Mouse (Mus musculus) gonadal fat pad, adult 2 months (tissue): ENCODE measurements around the gene Golga4. TPM values are rescaled to one million over a fixed set of nuclear protein-coding genes. Genes with fewer than 3 reads are reported as not detected.
"Not testable (repeated sequence)": the region's sequence is repeated elsewhere in the genome, so short reads cannot be mapped to it uniquely, and the experiment has no call there.

Source experiments
- DNase-seq: peaks from one replicate; pipeline ENCODE4 v3.0.0-alpha.2; 2012; ENCODE audit warnings: low read depth
- polyA plus RNA-seq: library from polyadenylated mRNA; depleted of rRNA; stranded (reverse); fragments of >200 nt; gene quantifications from 2 replicates; pipeline ENCODE4 v1.2.3, GENCODE M21; 2012

The Golga4 gene
- polyA plus RNA-seq, 1 experiment, result 18.4 TPM

DNA sequence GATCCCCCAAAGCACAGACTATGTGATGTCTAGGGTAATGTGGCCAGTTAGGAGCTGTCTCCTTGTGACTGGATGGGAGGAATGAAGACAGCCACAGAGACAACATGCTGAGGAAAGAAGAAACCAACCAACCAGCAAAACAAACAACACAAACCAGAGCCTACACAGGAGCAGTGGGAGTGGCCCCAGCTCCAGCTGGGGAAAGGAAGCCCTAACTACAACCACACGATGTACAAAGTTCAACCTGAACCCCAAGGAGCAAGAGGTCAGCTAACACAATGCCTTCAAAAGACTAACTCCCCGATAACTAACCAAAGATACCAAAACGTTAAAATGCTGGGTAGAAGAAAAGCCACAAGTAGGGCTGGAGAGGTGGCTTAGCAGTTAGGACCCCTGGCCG is 81.0 kb downstream of the Golga4 start:
- no peak for DNase-seq

GRCm38 (mm10) chr9:118589249-118589648 is 83.2 kb downstream of the Golga4 start:
- DNase-seq, result no peak

GRCm38 (mm10) chr9:118590230-118590629 is 84.2 kb downstream of the Golga4 start:
- no peak for DNase-seq

GRCm38 (mm10) chr9:118591633-118592032 is 85.6 kb downstream of the Golga4 start:
- no peak for DNase-seq

GRCm38 (mm10) chr9:118592585-118593249 is 86.7 kb downstream of the Golga4 start:
- DNase-seq, result no peak

GRCm38 (mm10) chr9:118593443-118593842 is 87.4 kb downstream of the Golga4 start:
- DNase-seq, result no peak

DNA sequence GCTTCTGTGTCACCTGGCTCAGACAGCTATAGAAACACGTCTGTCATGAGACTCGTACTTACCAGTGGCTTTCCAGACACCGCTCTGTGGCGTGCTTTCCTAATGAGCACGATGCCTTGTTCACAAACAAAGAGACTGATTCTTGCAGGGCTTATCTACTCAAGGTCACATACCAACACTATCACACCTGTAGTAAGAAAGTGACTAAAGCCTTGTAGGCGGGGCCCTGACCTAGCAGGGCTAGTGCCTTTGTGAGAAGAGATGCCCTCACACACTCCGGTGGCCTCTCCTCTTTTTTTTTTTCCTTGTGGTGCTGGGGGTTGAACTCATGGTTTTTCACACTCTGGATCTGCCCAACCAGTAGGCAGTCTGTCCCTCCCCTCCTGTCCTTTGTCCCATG is 90.7 kb downstream of the Golga4 start:
- no peak for DNase-seq

DNA sequence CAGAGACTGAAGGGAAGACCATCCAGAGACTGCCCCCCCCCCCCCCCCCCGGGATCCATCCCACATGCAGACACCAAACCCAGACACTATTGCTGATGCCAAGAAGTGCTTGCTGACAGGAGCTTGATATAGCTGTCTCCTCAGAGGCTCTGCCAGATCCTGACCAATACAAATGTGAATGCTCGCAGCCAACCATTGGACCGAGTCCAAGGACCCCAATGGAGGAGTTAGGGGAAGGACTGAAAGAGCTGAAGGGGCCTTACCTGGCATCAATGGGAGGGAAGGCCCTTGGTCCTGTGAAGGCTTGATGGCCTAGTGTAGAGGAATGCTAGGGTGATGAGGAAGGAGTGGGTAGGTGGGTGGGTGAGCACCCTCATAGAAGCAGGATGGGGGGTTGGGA is 94.3 kb downstream of the Golga4 start:
- not testable (repeated sequence) for DNase-seq

GRCm38 (mm10) chr9:118602576-118602975 is 96.5 kb downstream of the Golga4 start:
- DNase-seq, result no peak

DNA sequence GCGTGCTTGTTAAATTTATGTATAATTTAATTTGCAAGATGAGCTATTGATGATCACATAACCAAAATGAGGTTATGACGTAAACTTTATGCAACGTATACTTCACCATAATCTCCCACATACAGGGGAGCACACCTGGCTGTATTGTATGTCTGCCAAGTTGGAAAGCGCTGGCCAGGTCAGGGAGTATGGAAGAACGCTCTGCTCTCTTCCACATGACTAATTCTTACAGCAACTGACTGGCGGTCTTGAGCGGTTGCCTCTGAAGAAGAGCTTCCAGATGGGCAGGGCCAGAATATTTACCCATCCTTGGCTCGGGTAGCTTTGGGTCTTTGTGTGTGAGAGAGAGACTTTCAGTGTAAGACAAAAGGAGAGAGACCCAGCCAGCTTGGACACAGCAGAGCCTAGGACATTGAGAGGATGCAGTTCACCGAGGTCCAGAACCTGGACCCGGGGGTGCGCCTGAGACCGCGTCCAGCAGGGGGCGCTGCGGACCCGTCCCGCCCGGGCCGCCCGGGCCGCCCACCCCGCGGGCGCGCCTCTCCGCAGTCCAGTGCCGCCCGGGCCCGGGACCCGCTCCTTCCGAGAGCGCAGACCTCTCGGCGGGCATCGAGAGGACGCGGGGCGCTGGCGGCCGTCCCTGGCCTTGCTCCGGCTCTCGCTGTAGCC is 100.2 kb downstream of the Golga4 start, which contains the start of gene Itga9:
Gene Itga9, plus strand, starts transcription at position 543 of the 669 bp plus-strand sequence.
- no peak for DNase-seq

GRCm38 (mm10) chr9:118606817-118607371 is 100.8 kb downstream of the Golga4 start:
- DNase-seq, result no peak

GRCm38 (mm10) chr9:118607701-118608401 is 101.8 kb downstream of the Golga4 start:
- no peak for DNase-seq

- no peak for DNase-seq
Measured at GRCm38 (mm10) chr9:118608556-118608955, 102.5 kb downstream of the Golga4 start.

- no peak for DNase-seq
Measured at GRCm38 (mm10) chr9:118610060-118610459, 104.0 kb downstream of the Golga4 start.

DNA sequence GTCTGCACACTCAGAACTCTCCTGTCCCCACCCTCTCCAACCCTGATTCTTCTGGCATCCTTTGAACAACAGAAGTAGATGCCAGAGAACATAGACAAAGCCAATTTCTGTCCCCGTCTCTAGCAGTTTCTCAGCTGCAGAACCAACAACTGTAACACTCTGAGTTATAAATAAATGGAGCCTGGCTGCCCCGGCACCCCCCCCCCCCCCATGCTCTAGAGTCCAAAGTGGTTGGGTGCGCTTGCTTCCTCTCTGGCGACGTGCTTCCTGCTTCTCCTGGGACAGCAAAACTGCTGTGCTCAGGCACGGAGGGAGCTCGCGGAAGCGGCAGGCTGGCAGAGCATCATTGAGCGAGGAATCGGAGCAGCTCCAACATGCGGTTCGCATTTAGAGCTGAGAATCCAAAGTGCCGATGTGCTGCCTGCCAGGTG is 105.1 kb downstream of the Golga4 start:
- DNase-seq, result no peak

DNA sequence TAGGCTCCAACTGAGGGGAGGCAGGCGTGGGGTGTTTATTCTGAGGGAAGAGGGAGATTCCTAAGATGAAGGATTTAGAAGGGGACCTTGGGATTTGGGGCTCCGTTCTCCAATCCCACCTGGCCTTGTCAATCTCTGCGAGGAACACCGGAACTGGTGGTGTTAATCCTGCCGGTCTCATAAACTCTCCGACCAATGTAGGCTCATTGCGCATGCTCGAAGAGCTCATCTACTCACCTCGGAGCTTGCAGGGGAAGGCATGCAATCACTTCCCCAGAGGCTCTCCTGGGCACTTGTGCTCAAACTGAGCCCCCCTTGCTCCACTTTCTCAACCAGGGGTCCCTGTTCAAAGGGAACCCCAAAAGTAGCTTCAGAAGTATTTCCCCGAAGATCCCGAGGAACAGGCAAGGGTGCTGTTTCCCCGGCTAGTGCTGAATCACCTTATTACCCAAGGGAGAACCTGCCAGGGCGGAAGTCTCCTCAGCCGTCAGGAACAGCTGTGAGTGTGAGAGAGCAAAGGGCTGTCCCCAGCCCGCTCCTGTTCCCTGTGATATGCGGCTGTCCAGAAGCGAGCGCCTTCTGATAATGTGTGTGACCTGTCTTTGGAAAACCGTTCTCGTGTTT is 106.0 kb downstream of the Golga4 start:
- no peak for DNase-seq

DNA sequence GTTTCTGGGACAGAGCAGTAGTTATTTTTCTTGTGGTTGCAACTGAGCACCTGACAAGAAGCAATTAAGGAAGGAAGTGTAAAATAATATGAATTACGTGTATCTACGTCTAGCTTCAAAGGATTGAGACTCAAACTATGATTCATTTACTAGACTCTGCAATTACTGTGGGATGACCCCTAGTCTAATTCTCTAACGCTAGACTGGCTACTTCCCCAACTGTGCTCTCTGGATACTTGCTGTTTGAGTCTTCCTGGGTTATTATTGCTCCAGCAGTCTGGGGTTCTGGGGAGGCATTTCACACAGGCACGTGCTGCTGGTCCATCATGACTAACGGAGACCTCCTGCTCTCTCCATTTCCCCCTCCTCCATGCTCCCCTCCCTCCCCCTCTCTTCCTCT is 111.2 kb downstream of the Golga4 start:
- DNase-seq, result no peak

GRCm38 (mm10) chr9:118618732-118619250 is 112.7 kb downstream of the Golga4 start:
- DNase-seq, result no peak

DNA sequence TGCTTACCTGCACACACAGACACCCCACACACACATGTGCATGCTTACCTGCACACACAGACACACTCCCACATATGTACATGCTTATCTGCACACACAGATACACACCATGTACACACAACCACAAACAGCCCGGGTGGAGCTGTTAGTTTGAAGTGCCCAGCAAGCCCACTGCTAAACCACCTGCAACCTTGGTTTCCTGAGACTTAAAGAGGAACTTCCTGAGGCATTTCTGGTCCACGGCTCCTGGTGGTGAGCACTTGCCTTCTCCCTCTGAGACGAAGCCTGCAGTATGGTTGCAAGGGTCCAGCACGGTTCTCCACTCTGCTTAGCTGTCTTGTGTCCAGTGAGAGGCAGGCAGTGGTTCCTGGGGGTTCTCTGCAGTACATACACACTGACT is 114.7 kb downstream of the Golga4 start:
- no peak for DNase-seq

DNA sequence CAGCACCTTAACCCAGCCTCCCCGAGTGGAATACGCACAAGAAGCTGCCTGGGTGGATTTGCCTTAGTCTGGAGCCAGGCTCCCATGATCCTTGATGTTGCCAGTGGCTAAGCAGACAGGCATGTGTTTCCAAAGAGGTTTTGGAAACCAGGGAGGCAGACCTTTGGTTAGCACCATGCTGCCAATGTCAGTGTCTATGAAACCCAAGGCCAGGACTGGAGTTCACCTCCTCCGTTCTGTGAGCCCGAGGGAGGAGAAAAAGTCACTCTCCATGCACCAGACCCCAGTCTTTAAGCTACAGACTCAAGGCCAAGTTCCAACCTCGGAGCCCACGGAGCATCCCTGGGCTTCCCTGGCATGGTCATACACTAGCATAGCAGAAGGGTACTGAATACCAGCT is 115.6 kb downstream of the Golga4 start:
- DNase-seq, result no peak

DNA sequence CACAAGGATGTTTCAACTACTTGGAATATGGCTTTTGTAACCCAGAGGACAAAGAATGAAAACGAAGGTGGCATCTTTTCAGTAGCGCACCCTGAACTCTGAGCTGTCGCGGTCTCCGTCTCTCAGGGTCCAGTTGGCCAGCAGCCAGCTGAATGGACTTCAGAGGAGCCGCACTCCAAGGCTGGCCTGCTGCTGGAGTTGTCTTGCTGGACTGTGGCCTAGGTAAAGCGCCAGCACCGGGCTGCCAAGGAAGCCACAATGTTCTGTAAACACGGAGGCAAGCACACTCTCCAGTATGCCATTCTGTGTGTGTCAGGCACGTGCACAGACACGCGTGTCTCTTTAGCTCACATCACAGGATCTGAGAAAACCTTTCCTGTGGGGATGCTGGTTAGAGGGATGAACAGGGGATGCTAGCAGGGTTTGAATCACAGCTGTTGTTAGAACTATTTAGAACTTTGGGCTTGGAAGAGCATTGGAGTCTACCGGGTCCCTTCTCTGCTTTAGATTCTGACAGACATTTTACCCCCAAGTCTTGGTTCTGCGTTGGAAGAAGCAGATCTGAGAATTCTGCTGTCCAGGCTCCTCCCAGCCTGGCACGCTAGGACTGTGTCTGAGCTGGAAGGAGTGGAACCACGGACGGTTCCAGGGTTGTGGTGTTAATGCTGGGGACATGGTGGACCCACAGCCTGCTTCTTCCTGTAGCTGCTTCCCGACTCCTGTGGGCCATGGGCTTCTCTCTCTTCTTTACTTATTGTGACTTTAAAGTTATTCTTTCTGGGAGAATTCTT is 116.5 kb downstream of the Golga4 start:
- no peak for DNase-seq
